Mouse (Mus musculus) layer of hippocampus, adult 11-12 months (tissue): Measurements from ENCODE around the gene Stx4a.
A peak's percentile ranks its signal among the peaks of the same experiment; 100 is the strongest.
"Not testable (repeated sequence)": the region's sequence is repeated elsewhere in the genome, so short reads cannot be mapped to it uniquely, and the experiment has no call there.

Experiments used
- DNase-seq: peaks from one replicate; pipeline ENCODE4 v3.0.0; 2022; ENCODE audit warnings: low spot score

The Stx4a gene

DNA sequence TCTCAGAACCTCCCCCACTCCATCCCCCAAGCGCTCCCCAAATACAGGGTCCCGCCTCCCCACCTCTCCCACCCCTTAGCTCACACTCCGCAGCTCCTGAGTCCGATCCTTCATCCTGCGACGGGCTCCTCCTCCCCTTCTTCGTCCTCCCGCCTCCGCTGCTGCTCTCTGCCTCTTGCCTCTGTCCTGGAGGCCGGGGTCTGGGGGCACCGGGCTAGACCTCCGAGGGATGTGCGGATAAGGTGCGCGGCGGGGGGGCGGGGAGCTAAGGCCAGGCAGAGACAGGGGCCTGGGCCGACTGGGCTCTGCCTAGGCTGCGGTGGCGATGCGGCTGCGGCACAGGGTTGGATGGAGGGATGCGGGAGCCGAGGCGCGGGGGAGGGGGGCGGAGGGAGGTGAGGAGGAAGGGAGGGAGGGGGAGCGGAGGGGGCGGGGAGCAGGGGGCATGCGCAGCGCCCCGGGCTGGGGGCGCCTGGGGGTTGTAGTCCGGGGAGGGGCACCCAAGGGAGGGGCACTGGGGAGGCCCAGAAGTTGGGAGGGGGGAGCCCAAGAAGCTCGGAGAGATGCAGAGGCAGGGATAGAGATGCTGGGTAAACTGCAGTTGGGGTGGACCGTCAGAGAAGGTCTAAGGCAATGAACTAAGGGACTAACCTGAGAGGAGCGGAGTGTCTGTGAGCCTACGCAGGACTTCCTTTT lies at the start of gene Stx4a, which contains the start of gene Stx1b:
Stx4a (plus strand) TSS at position 119 of the 696 bp plus-strand sequence.
Stx1b (minus strand) TSS at position 374 of the 696 bp plus-strand sequence.
- peak; percentile 58 for DNase-seq

DNA sequence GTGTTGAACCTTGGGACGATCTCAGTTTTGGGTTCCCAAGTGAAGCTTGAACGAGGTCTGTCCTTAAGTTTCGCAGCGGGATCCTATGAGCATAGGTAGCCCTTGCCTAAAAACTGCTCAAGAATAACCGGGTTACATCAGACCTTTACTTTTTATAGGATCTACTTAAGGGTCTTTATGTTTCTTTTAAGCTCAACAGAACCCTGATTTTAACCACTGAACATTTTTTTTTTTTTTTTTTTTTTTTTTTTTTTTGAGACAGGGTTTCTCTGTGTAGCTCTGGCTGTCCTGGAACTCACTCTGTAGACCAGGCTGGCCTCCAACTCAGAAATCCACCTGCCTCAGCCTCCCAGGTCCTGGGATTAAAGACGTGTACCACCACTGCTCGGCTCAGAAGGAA lies 48.3 kb upstream of the Stx4a start:
- not testable (repeated sequence) for DNase-seq

DNA sequence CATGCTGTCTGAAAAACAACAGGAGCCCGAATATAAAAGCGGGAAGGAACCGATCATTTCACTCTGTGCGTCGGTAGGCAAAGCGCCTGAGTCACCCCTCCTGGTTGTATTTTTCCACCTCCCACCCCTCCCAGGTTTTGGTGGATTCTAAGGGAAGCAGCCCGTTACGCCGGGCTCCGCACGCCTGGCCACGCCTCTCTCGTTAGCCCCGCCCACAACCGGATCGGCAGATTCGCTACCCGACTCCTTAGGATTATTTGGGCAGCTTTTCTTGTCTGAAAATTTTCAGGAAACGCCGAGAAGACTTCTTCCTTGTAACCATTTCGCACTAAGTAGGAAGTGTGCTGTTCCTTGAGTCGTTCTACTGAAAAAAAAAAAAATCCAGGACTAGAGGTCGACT lies 47.7 kb upstream of the Stx4a start, which contains the start of gene Setd1a:
Setd1a (plus strand) TSS at position 245 of the 400 bp plus-strand sequence.
- peak; percentile 88 for DNase-seq

DNA sequence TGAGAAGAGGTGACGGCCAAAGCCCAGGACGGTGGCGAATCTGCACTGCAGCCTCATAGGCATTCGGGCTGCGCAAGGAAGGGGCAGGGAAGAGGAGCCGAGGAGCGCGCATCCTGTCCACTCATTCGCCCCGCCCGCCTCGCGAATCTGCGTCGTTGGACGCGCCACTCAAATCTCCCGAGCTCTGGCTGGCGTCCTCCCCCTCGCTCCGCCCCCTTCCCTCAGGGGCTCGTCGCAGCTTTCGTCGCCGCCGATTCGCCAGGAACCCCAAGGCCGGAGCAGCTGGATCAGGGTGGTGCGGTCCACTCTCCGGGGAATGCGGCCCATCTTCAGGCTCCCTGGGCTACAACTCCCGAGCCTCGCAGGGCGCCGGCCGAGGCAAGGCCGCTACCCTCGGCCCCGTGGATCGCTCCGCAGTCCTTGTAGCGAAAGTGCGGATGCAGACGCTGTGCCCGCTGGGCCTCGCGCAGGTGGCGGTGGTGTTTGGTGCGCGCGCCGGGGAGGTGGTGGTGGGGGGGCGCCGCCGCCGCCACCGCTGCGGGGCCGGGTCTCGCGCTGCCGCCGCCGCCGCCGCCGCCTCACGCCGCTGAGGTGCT lies 47.1 kb upstream of the Stx4a start:
- peak; percentile 96 for DNase-seq

DNA sequence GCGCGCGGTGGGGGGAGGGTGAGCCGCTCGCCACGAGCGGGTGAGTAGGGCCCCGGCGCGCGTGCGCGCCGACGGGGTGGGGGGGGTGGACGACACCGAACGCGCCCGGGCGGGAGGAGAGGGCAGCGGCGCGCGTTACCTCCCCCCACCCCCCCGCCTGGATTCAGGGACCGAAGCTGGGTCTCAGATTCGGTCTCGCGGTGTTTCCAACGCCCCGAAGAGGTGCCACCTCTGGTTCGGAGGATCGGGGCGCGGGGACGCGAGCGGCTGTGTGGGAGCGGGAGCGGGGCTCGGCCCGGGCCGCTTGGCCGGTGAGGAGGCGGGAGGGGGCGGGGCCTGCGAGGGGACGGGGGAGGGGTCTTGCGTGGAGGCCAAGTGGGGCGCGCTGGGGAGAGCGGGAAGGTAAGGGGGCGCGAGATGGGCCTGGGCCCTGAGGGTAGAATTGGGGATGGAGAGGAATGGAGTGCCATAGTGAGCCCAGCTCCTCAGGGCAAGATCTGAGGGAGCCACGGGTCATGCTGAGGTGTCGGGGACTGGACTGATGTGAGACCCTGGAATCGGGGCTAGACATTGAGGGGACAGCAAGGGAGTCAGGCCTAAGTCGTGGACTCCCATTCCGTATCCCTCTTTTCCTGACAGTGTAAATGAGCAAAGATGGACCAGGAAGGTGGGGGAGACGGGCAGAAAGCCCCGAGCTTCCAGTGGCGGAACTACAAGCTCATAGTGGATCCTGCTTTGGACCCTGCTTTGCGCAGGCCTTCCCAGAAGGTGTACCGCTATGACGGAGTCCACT lies 46.4 kb upstream of the Stx4a start:
- DNase-seq: peak; percentile 54

DNA sequence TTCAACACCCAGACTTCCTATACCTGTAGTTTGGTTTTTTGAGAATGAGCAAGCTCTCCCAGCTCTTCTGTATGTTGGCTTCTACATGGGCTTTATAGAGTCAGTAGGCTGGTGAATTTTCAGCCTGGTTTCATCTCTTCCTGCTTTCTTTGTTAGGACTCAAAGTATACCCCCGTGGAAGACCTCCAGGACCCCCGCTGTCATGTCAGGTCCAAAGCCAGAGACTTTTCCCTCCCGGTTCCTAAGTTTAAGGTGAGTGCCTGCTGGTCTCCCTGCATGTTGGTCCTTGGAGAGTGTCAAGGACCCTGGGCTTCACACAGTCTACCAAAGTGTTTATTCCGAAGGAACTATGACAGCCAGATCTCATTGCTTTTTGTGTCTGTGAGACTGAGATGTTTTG lies 45.7 kb upstream of the Stx4a start:
- no peak for DNase-seq

DNA sequence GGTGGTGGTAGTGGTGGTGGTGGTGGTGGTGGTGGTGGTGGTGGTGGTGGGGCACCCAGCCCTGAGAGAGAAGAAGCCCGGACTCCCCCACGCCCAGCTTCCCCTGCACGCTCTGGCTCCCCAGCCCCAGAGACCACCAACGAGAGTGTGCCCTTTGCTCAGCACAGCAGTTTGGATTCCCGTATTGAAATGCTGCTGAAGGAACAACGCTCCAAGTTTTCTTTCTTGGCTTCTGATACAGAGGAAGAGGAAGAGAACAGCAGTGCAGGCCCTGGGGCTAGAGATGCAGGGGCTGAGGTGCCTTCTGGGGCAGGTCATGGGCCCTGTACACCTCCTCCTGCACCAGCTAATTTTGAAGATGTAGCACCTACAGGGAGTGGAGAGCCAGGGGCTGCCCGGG lies 38.8 kb upstream of the Stx4a start, which contains the start of gene Gm49388:
Gm49388 (plus strand) TSS at position 301 of the 400 bp plus-strand sequence.
- no peak for DNase-seq

DNA sequence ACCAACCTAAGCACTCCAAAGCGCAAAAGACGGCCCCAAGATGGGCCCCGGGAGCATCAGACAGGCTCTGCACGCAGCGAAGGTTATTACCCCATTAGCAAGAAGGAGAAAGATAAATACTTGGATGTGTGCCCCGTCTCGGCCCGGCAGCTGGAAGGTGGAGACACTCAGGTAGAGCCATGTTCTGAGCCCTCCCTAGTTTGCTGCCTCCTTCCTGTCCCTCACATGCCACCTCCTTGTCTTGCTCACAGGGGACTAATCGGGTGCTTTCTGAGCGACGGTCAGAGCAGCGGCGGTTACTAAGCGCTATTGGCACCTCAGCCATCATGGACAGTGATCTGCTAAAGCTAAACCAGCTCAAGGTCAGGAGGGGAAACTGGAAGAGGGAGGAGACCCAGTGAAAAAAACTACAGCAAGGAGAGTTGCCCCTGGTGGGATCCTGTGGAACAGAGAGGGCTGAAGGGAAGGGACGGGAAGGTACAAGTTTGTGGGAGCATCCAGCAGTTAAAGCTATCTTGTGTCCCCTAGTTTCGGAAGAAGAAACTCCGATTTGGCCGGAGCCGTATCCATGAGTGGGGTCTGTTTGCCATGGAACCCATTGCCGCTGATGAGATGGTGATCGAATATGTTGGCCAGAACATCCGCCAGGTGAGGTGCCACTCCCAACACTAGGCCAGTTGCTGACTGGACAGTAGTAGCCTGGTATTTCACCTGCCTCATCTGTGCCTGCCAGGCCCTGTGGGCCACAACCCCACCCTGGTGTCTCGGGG lies 26.8 kb upstream of the Stx4a start:
- DNase-seq: no peak

DNA sequence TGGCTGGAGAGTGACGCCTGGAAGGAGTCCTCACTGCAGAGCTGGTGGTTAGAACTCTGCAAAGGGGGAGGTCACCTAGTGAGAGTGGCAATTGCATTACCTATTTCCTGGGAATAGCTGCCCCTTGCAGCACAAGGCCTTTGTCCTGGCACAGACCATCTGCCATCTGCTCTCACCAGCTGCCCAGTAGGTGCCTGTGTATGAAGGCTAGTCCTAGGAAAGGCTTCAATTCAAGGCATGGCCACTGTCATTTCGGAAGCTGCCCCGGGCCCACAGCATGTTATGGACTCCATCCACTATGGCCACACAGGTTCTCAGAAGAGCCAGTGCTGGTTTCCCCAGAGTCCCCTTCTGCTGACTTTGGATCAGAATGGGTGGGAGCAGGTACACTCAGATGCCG lies 25.5 kb upstream of the Stx4a start:
- DNase-seq: no peak

DNA sequence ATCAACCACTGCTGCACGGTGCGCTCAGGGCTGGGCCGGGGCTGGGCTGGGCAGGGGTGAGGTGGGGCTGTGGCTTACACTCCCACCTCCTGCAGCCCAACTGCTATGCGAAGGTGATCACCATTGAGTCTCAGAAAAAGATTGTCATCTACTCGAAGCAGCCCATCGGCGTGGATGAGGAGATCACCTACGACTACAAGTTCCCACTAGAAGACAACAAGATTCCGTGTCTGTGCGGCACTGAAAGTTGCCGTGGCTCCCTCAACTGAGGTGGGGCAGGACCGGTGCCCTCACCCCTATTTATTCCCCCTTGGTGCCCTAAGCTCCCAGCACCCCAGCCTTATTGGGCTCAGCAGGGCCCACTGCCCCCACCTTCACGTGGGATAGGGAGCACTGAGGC lies 24.9 kb upstream of the Stx4a start:
- DNase-seq: no peak

DNA sequence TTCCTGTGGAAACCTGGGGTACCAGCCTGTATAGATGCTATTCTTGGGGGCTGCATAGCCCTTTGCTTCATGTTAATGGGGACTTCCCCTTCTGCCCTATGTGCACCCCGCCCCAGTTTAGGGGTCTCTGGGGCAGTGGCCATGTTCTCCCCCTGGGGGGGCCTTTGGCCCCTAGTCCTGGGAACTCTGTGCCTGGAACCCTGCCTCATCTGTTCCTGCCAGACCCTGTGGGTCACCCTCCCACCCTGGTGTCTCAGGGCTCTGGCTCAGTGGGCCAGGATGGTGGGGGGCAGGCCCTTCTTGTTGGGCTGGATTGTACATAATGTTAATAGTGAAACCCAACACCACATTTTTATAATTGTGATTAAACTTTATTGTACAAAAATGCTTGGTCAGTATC lies 24.4 kb upstream of the Stx4a start:
- DNase-seq: no peak

DNA sequence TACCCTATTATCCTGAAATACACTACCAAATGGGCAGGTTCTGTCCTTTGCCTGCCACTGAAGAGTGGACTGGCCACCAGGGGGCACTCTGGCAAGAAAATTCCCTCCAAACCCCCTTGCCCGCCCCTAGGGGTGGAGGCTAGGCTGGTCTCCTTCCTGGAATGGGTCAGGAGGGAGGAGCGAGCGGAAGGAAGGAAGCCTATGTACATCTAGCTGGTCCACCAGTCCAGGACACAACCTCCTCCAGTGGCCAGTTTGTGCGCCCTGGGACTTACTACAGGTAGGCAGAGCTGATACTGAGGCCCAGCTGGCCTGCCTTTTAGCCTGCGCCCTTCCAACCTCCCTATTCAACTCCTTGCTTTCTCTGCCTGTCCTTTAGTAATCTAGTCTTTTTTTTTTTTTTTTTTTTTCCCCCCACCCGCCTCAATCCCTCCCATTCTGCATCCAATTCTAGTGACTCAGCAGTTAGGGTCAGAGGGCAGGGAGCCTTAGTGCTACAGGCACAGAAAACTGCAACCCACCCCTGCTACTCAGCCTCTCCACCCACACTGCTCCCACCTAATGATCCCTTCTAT lies 23.6 kb upstream of the Stx4a start, which contains the start of gene Hsd3b7:
Hsd3b7 (plus strand) TSS at position 170 of the 575 bp plus-strand sequence.
- peak; percentile 90 for DNase-seq

DNA sequence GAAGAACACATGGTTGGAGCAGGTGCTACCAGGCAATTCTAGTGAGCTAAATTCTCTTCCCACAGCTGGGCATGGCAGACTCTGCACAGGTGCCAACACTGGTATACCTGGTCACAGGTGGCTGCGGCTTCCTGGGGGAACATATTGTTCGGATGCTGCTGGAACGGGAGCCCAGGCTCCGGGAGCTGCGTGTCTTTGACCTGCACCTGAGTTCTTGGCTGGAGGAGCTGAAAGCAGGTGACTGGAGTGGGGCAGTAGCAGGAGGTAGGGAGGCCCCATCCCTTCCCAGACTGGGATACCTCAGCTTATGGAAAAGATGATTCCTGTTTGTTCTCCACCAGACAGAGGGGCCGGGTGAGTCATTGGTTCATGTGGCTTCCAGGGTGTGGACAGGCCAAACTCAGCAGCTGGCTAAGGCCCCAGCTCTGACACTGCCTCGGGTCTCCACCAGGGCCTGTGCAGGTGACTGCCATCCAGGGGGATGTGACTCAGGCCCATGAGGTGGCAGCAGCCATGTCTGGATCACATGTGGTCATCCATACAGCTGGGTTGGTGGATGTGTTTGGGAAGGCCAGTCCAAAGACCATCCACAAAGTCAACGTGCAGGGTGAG lies 23.0 kb upstream of the Stx4a start:
- peak; percentile 52 for DNase-seq

DNA sequence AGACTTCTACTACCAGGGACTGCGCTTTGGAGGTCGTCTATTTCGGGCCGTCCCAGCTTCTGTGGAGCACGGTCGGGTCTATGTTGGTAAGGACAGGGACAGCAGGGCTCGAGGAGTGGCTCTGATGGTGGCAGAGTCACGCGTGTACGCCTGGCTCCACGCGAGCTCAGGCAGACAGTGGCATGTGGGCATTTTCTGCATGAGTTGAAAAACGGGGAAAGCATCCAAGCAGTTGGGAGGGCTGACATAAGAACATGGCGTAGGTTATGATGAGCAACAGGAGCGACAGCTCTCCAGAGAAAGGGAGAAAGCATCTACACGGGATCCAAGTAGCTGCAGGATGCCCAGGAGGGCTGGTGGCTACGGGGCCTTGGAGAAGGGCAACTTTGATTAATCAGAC lies 21.8 kb upstream of the Stx4a start:
- no peak for DNase-seq

DNA sequence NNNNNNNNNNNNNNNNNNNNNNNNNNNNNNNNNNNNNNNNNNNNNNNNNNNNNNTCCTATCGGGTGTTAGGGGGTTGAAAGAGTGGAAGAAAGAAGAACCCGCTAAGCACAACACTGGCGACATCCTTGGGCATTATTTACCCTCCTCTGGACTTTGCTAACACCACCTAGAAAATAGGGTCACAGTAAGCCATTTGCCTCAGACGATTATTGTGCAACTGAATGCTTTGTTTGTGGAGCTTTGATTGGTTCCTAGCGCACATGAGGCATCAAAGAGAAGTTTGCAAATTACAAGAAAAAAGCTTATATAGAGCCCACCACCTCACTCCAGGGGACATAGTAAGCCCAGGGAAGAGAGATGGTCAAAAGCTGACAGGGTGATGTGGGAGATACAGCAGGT lies 15.3 kb upstream of the Stx4a start:
- no peak for DNase-seq

DNA sequence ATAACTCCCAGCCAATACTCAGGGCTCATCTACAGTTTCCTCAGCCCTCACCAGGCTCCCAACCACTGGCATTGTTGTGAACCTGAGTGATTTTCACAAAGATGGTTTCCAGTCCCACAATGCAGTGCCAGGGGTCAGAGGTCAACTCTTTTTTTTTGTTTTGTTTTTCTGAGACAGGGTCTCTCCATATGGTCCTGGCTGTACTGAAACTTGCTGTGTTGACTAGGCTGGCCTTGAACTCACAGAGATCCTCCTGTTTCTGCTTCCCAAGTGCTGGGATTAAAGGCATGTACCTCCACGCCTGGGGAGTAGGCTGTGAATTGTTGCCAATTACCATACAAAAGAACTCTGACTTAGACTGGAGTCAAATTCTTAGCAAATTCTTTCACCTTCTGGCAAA lies 14.2 kb upstream of the Stx4a start:
- DNase-seq: no peak

DNA sequence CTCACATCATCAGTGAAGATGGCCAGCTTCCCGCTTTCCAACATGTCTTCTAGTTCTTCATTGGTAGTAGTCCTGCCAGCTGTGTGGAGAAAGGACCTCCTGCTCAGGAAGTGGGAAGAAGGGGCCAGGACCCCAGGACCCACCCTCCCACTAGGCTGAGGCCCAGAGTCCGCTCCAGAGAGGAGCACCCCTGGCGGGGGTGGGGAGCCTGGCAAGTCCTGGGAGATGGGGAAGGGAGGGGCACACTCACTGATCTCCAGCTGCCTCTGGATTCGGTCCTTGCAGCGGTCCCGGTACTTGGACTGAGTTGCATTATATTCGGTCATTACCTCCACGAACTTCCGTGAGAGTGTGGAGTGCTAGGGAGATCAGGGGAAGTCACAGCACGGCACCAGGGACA lies 13.4 kb upstream of the Stx4a start:
- no peak for DNase-seq

DNA sequence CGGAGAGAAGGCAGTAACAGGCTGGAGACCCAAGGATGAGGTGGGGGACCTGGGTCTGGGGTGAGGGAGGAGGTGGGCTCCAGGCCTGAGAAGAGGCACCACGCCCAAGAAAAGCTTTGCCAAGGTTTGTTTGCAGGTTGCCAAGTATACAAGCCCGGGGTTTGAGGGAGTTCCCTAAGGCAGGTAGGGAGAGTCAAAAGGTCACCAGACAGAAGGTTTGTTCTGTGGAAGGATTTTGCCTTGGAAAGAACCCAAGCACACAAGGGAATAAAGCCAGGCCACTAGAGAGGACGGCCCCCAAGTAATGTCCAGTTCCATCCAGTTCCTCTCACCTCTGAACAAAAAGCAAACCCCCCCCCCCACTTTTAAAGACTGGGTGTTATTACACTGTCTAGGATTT lies 12.9 kb upstream of the Stx4a start:
- no peak for DNase-seq

DNA sequence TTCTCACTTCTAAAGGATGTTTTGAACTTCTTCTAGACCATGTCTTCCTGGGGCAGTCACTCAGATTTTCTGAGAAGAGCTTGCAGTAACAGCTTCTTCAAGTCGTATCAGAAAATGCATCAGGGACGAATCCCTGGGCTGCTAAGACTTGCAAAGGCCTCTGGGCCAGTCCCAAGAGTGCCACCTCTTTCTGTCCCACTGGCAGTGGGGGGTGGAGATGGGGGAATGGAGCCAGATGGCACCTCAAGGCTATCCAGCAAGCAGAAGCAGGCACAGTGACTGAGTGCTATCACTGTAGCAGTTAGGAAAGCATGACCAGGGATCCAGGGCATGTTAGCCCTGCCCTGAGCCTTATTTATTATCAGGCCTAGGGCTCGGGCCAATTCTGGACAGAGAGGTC lies 11.8 kb upstream of the Stx4a start:
- DNase-seq: no peak

DNA sequence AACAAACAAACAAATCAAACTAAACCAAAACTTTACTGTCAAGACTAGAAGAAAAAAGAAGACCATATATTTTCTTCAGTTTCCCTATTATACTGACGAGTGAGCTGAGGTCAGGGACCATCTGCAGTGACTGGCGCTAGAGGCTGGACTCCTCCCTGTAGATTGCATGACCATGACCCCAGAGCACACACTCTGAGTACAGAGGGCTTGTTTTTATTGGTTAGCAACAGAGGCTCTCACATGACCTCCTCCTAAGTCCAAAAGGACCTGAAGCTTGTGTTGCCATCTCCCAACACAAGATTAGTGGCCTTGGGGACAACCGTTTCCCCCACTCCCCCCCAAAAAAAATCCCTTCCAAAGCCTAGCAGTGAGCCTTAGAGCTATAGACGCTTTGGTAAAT lies 10.3 kb upstream of the Stx4a start:
- DNase-seq: no peak

DNA sequence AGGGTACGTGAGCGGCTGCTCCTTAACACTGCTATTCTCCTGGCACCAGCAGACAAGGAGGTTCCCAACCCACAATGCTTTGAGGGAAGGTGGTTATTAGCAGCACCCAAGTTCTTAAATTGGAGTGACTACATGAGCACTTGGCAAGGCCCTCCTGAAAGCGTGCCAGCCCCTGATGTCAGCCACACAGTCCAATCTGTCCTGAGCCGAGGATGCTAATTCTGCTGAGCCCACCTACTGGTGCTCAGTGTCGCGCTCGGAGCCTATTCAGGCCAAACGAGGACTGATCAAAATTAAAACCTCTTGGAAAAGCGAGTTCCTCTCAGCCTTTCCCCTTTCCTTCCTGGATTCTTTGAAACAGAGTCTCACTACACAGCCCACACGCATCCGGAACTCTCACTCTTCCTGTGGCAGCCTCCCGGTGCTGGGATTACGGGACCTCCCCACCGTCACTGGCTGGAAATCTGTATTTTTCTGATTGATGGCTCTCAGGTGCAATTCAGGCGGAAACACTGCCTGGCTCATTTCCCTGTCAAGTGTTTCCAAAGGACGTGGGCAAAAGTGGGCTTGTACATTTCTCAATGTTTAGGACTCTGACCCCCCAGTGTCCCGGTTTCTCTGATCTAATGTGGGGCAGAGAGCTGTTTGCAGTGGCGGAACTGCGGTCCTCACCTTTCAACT lies 9.7 kb upstream of the Stx4a start:
- peak; percentile 81 for DNase-seq
